Mouse (Mus musculus): ENCODE measurements around the gene Gm44805.

- TF ChIP-seq GATA1 (IDR thresholded peaks at IDR 0.05; ENCODE audit: borderline replicate concordance, low read length) = no peak
- TF ChIP-seq FLI1 (IDR thresholded peaks at IDR 0.05; ENCODE audit: low read length) = no peak
Measured at GRCm38 (mm10) chr7:19663940-19664339, 17.3 kb downstream of the Gm44805 start.

Measured in megakaryocyte, embryonic 14.5 days (primary cell).